In the genomic region with DNA sequence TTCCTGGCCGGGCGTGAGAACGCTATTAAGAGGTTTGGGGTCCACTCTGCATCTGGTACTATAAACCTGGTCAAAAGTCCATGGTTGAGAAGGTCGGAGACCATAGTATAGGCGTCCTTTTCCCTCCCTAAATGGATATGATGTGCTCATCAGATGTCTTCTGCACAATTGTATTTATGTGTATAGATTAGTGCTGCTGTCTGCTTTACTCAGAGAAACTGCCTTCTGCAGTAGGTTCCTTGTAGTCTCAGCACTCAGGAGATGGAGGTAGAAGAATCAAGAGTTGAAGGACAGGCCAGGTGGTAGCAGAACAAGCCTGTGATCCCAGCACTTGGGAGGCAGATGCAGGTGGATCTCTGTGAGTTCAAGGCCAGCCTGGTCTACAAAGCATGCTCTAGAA, we compare ENCODE assay signal across 8 mouse cellular contexts. TPM values are rescaled to one million over a fixed set of nuclear protein-coding genes. Genes with fewer than 3 reads are reported as not detected.
DNase-seq lines count a peak whose midpoint lies in the region; ATAC-seq and TF ChIP-seq lines count a peak whose summit lies in the region.

No protein-coding gene starts in this region.

- H3K9ac ChIP-seq in heart, embryonic 12.5 days = peak overlapping the region; percentile 58; the same call in 1 of the 2 replicates
- no peak overlapping the region; the same call in 1 of the 2 replicates for H3K9ac ChIP-seq in heart, postnatal 0 days (replicated peaks; ENCODE audit: low read depth, low read length)

- 4% methylated on average over 5 of the region's 5 CpGs for WGBS in heart, embryonic 12.5 days
- WGBS in heart, postnatal 0 days = 3% methylated on average over 5 of the region's 5 CpGs
- WGBS in macrophage (ENCODE audit: missing documents) = 7% methylated on average over 5 of the region's 5 CpGs

- H3K27me3 ChIP-seq in heart, embryonic 12.5 days (replicated peaks) = no peaks in the 10 kb centered on the region
- no peaks in the 10 kb centered on the region for H3K27me3 ChIP-seq in heart, postnatal 0 days (ENCODE audit: control insufficient read depth, insufficient read depth, low read length)

- no peak for TF ChIP-seq EP300 in heart, postnatal 0 days (IDR thresholded peaks at IDR 0.05; ENCODE audit: low read depth)

- ATAC-seq in heart, embryonic 12.5 days (ENCODE audit: insufficient number of reproducible peaks, low FRiP score) = no peak
- peak; percentile 22; the same call in 1 of the 2 replicates for ATAC-seq in heart, postnatal 0 days (ENCODE audit: insufficient read depth, low read depth)

- H3K9me3 ChIP-seq in heart, embryonic 12.5 days (replicated peaks) = no peaks in the 10 kb centered on the region
- H3K9me3 ChIP-seq in heart, postnatal 0 days (replicated peaks; ENCODE audit: control insufficient read depth, low read length) = no peaks in the 10 kb centered on the region

- no peak for DNase-seq in heart, adult 9 months (ENCODE audit: low spot score in 2 of 2)
- DNase-seq in brain, adult 2 months (ENCODE audit: low read depth, low spot score) = peak; percentile 17
- no peak for DNase-seq in heart, postnatal 0 days (ENCODE audit: low spot score)
- no peak for DNase-seq in frontal cortex, postnatal 36 days (ENCODE audit: low spot score in 2 of 2)
- DNase-seq in spleen, adult 12 weeks (ENCODE audit: low spot score) = no peak
- no peak for DNase-seq in adrenal gland, adult 18-20 months (ENCODE audit: low spot score in 2 of 2)

- peak overlapping the region; percentile 50 for H3K4me3 ChIP-seq in heart, embryonic 12.5 days
- peak overlapping the region; percentile 36 for H3K4me3 ChIP-seq in heart, postnatal 0 days (ENCODE audit: low read depth, low read length)
- H3K4me3 ChIP-seq in macrophage (ENCODE audit: inconsistent target) = peak overlapping the region; percentile 32

- no peaks in the 10 kb centered on the region for H3K4me1 ChIP-seq in heart, embryonic 12.5 days (replicated peaks)
- H3K4me1 ChIP-seq in heart, postnatal 0 days (ENCODE audit: control insufficient read depth, insufficient read depth) = no peaks in the 10 kb centered on the region

- no peaks in the 10 kb centered on the region for H3K79me2 ChIP-seq in macrophage (ENCODE audit: inconsistent target)

- H3K27ac ChIP-seq in heart, embryonic 12.5 days (ENCODE audit: poor library complexity, severe bottlenecking) = no peak overlapping the region
- H3K27ac ChIP-seq in heart, postnatal 0 days (ENCODE audit: low read depth) = peak overlapping the region; percentile 47; the same call in 1 of the 2 replicates
- H3K27ac ChIP-seq in macrophage = no peak overlapping the region

- no peaks in the 10 kb centered on the region for H3K36me3 ChIP-seq in heart, embryonic 12.5 days
- no peaks in the 10 kb centered on the region for H3K36me3 ChIP-seq in heart, postnatal 0 days (replicated peaks; ENCODE audit: control insufficient read depth, insufficient read depth, low read length)
- no peaks in the 10 kb centered on the region for H3K36me3 ChIP-seq in macrophage (ENCODE audit: inconsistent target)

- no peak for TF ChIP-seq CTCF in heart, postnatal 0 days (IDR thresholded peaks at IDR 0.05; ENCODE audit: low read depth)

- peak overlapping the region; percentile 70 for H3K4me2 ChIP-seq in heart, embryonic 12.5 days
- H3K4me2 ChIP-seq in heart, postnatal 0 days (ENCODE audit: low read depth, low read length) = peak overlapping the region; percentile 41

RNA-seq across cellular contexts. Expression of a gene that starts 22.6 kb away (rescaled TPM):
- polyA plus RNA-seq in heart, embryonic 12.5 days (2016; fragmentation: Nextera tagmentation; extraction: Ambion mirVana) = 49.4 and 52.2 TPM in 2 replicates
- total RNA-seq in heart, postnatal 0 days (2014; rRNA removed; ENCODE audit: low replicate concordance) = 32.4 and 39.7 TPM in 2 replicates
- 16.3 TPM in 2 replicates for polyA plus RNA-seq in heart, postnatal 0 days (2015; fragmentation: Nextera tagmentation; extraction: Ambion mirVana)
- 1 to 10 TPM in 23 of 26 experiments, under 1 TPM in 3; 0.51 to 8.5 (median 4.9) TPM for total RNA-seq in macrophage (2018; cell fraction: chromatin; rRNA removed)
- total RNA-seq in macrophage (2018; cell fraction: cytosol; rRNA removed) = 1 to 10 TPM; 2.9 to 9.7 (median 5.3) TPM
- 10 to 100 TPM in 3 of 26 experiments, 1 to 10 TPM in 23; 2.7 to 12.1 (median 6.0) TPM for total RNA-seq in macrophage (2018; cell fraction: nucleus; rRNA removed)
- polyA plus RNA-seq in macrophage (2018) = 3.0 to 5.1 TPM (median 4.9 TPM) in 3 replicates
- 10 to 100 TPM; 60.1 to 71.2 TPM for total RNA-seq in adrenal gland, adult 18-20 months (2021)
